Mouse (Mus musculus) G1E (cell line): ENCODE measurements around the gene Xylb. TPM values are rescaled to one million over a fixed set of nuclear protein-coding genes. Genes with fewer than 3 reads are reported as not detected.
A peak's percentile ranks its signal among the peaks of the same experiment; 100 is the strongest.
"Not testable (repeated sequence)": the region's sequence is repeated elsewhere in the genome, so short reads cannot be mapped to it uniquely, and the experiment has no call there.

ENCODE experiments used
- ATAC-seq: 2 replicates; pipeline ENCODE4 v1.8.0; 2016; ENCODE audit warnings: mild to moderate bottlenecking; ENCODE audit not compliant: insufficient number of reproducible peaks, poor library complexity, low FRiP score, severe bottlenecking; ENCODE audit errors: extremely low read depth
- DNase-seq: peaks from one replicate; pipeline ENCODE4 v3.0.0; 2012; ENCODE audit warnings: low spot score
- H3K27me3 ChIP-seq: 2 replicates; pipeline ENCODE4 v1.6.1; 2012; ENCODE audit warnings: mild to moderate bottlenecking, low read length, inconsistent platforms; ENCODE audit not compliant: insufficient read depth
- H3K36me3 ChIP-seq: replicated peaks from 2 replicates; pipeline ENCODE3; 2012; ENCODE audit warnings: mild to moderate bottlenecking, inconsistent platforms
- H3K4me1 ChIP-seq: 2 replicates; pipeline ENCODE4 v1.6.1; 2012; ENCODE audit warnings: low read depth, low read length, inconsistent platforms, mixed read lengths; ENCODE audit not compliant: insufficient read depth
- H3K4me3 ChIP-seq: 2 replicates; pipeline ENCODE4 v1.5.1; 2012; ENCODE audit warnings: low read depth, mild to moderate bottlenecking, inconsistent platforms, low read length, moderate library complexity, mixed read lengths
- H3K9me3 ChIP-seq: replicated peaks from 2 replicates; pipeline ENCODE4 v1.6.1; 2012; ENCODE audit warnings: inconsistent platforms
- CTCF ChIP-seq: IDR thresholded peaks from 2 replicates; pipeline ENCODE4 v1.5.1; 2012; ENCODE audit warnings: low read depth, low read length, inconsistent platforms, mixed read lengths
- GATA1 ChIP-seq: IDR thresholded peaks from 2 replicates; pipeline ENCODE4 v1.6.1; 2012; ENCODE audit warnings: borderline replicate concordance, low read length, inconsistent platforms, mixed read lengths
- GATA2 ChIP-seq: IDR thresholded peaks from 2 replicates; pipeline ENCODE4 v1.6.1; 2012; ENCODE audit warnings: low read depth, low read length, inconsistent platforms, borderline replicate concordance
- POLR2AphosphoS5 ChIP-seq: IDR thresholded peaks from 2 replicates; pipeline ENCODE4 v1.6.1; 2012; ENCODE audit warnings: low read depth, low read length, inconsistent platforms; ENCODE audit not compliant: insufficient replicate concordance
- TAL1 ChIP-seq: conservative IDR thresholded peaks from 2 replicates; pipeline ENCODE4 v1.6.1; 2012; ENCODE audit warnings: low read depth, low read length, inconsistent platforms, mixed read lengths
- polyA plus RNA-seq: library from polyadenylated mRNA; stranded (reverse); fragments of >175 nt; gene quantifications from 2 replicates; pipeline ENCODE4 v1.2.3, GENCODE M21; 2012
- total RNA-seq, 2 experiments: library from RNA; stranded (forward) in 1 of 2; stranded (reverse) in 1 of 2; fragments of 200-1000 nt in 1 of 2; fragments of >200 nt in 1 of 2; fragmentation: Nextera tagmentation in 1 of 2; gene quantifications; 2 replicates each; pipeline ENCODE4 v1.2.3; 2014 to 2017

Gene Xylb
- total and polyA plus RNA-seq, 3 experiments = 7.7 to 23.7 (median 10.3) TPM

GRCm38 (mm10) chr9:119352060-119352459 is 5.1 kb upstream of the Xylb start:
- ATAC-seq = peak; percentile 78
- H3K4me1 ChIP-seq = peaks cover 4% of the 10 kb centered on the region
- DNase-seq = peak; percentile 58
- H3K27me3 ChIP-seq = no peaks in the 10 kb centered on the region
- H3K36me3 ChIP-seq = peaks cover 39% of the 10 kb centered on the region
- no peak overlapping the region for H3K4me3 ChIP-seq
- no peaks in the 10 kb centered on the region for H3K9me3 ChIP-seq
- TF ChIP-seq CTCF (peak; percentile 60), GATA2 (no peak)

DNA sequence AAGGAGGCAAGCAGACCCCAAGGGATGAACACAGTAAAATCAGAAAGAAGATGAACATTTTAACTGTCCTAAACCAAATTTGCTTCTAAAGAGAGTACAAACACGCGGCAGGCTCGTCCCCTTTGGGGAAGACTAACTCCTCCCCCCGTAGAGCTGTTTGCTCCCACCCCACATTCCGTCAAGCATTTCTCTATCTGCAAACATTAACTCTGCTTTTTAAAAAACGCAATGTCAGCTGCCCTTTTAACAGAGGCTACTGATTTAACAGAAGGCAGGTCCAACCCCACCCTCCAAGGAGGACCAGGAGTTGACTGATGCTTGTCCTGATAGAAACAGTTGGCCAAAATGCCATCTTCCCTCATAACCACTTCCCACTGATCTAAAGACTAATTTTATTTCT is 3.3 kb upstream of the Xylb start:
- H3K27me3 ChIP-seq = no peaks in the 10 kb centered on the region
- no peak for ATAC-seq
- H3K9me3 ChIP-seq = no peaks in the 10 kb centered on the region
- no peak for DNase-seq
- peaks cover 22% of the 10 kb centered on the region for H3K36me3 ChIP-seq
- peaks cover 17% of the 10 kb centered on the region for H3K4me1 ChIP-seq
- H3K4me3 ChIP-seq = no peak overlapping the region
- TF ChIP-seq GATA1 = no peak
- TF ChIP-seq POLR2AphosphoS5 = no peak
- TF ChIP-seq CTCF = no peak
- TF ChIP-seq TAL1 = no peak
- TF ChIP-seq GATA2 = no peak

- Histone ChIP-seq H3K9me3 (no peaks in the 10 kb centered on the region), H3K4me1 (peaks cover 17% of the 10 kb centered on the region), H3K4me3 (no peak overlapping the region), H3K36me3 (peaks cover 29% of the 10 kb centered on the region), H3K27me3 (no peaks in the 10 kb centered on the region)
- TF ChIP-seq GATA1 = no peak
- ATAC-seq = no peak
- no peak for DNase-seq
Measured at GRCm38 (mm10) chr9:119355943-119356342, 1.2 kb upstream of the Xylb start.

- H3K27me3 ChIP-seq = no peaks in the 10 kb centered on the region
- H3K36me3 ChIP-seq = peaks cover 39% of the 10 kb centered on the region
- H3K4me3 ChIP-seq = peak overlapping the region; percentile 84
- DNase-seq (no peak), ATAC-seq (no peak)
- no peaks in the 10 kb centered on the region for H3K9me3 ChIP-seq
- TF ChIP-seq GATA1 (no peak), TAL1 (no peak), CTCF (no peak), POLR2AphosphoS5 (no peak), GATA2 (no peak)
- peaks cover 17% of the 10 kb centered on the region for H3K4me1 ChIP-seq
Measured at GRCm38 (mm10) chr9:119358058-119358429, 863 bp downstream of the Xylb start.

DNA sequence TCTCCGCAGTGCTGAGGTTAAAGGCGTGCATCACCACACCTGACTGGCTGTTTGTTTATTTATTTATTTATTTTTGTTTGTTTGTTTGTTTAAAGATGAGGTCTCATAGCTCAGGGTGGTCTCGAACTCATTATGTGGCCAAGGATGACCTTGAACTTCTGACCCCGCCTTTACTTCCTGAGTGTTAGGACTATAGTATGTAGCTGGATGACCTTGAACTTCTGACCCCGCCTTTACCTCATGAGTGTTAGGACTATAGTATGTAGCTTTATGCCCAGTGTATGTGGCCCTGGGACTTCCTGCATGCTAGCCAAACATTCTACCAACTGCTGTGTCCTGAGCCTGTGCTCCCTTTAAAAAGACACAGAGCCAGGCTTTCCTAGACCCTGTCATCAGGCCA is 4.2 kb downstream of the Xylb start:
- no peak for TF ChIP-seq TAL1
- no peak for TF ChIP-seq GATA1
- TF ChIP-seq POLR2AphosphoS5 = no peak
- no peak for TF ChIP-seq CTCF
- peaks cover 14% of the 10 kb centered on the region for H3K4me1 ChIP-seq
- no peak overlapping the region for H3K4me3 ChIP-seq
- no peak for ATAC-seq
- H3K9me3 ChIP-seq = no peaks in the 10 kb centered on the region
- DNase-seq = no peak
- no peaks in the 10 kb centered on the region for H3K27me3 ChIP-seq
- peaks cover 69% of the 10 kb centered on the region for H3K36me3 ChIP-seq

DNA sequence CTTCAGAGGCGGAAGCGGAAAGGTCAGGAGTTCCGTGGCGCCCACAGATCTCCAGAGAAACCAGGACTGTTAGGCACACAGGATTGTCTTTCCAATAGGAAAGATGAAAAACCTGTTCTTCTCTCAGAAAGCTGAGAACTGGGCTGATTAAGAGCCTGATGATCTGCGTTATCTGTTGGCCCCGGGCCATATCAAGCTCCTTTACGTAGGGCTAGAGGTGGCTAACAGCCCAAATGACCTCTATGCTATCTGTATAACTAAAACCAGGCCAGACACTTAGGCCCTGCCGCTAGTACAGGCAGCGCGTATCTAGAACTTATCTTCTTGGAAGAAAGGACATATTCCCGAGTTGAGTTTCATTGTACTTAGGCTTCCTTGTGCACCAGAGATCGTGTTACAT is 6.0 kb downstream of the Xylb start:
- TF ChIP-seq POLR2AphosphoS5 = no peak
- no peak for TF ChIP-seq TAL1
- TF ChIP-seq CTCF = no peak
- TF ChIP-seq GATA2 = no peak
- no peak for TF ChIP-seq GATA1
- Histone ChIP-seq H3K9me3 (no peaks in the 10 kb centered on the region), H3K4me1 (peaks cover 2% of the 10 kb centered on the region)

DNA sequence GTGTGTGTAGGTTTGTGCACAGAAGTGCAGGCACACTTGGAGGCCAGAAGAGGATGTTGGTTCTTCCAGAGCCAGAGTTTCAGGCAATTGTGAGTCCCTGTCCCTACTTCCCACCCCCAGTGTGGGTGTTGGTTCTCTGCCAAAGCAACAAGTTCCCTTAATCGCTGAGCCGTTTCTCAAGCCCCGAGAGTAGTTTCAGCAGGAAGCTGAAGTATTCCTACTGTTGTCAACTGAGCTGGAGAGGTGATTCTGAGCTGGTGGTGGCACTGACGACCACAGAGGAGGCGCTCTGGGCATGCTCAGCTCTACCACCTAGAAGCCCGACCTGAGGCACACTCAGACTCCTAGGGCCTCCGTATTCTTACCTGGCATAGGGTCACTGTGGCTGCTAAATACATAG is 8.1 kb downstream of the Xylb start, which contains the start of gene Slc22a14:
Gene Slc22a14, minus strand, starts transcription at position 270 of the 400 bp plus-strand sequence.
- DNase-seq (no peak), ATAC-seq (no peak)
- H3K4me1 ChIP-seq = no peaks in the 10 kb centered on the region
- no peaks in the 10 kb centered on the region for H3K27me3 ChIP-seq
- TF ChIP-seq GATA1 (no peak), GATA2 (no peak), TAL1 (no peak)
- H3K4me3 ChIP-seq = no peak within 1 kb of the TSS
- H3K9me3 ChIP-seq = no peaks in the 10 kb centered on the region
- peaks cover 95% of the 10 kb centered on the region for H3K36me3 ChIP-seq

More for the DNA sequence above, 6.0 kb downstream of the Xylb start:
- Histone ChIP-seq H3K36me3 (peaks cover 87% of the 10 kb centered on the region), H3K27me3 (no peaks in the 10 kb centered on the region), H3K4me3 (no peak overlapping the region)
- ATAC-seq = no peak
- no peak for DNase-seq

DNA sequence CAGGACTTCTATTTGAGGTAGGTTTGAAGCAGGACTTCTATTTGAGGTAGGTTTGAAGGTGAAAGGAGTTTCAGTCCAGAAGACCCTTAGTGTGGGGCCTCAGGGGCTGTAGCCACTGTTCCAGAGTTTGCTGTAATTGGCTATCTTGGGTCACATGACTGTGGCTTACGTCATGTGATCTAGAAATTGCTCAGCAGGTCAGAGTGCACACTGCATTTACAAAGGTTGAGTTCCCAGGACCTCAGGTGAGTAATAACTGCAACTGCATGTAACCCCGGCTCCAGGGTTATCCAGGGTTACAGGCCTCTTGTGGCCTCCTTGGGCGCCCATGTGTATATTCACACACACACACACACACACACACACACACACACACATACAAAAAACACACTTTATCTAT is 11.2 kb downstream of the Xylb start:
- H3K9me3 ChIP-seq = no peaks in the 10 kb centered on the region
- no peaks in the 10 kb centered on the region for H3K4me1 ChIP-seq
- peaks cover 89% of the 10 kb centered on the region for H3K36me3 ChIP-seq
- DNase-seq (no peak), ATAC-seq (no peak)
- H3K4me3 ChIP-seq = no peak overlapping the region
- TF ChIP-seq CTCF = no peak
- no peak for TF ChIP-seq GATA2
- no peak for TF ChIP-seq TAL1
- no peak for TF ChIP-seq POLR2AphosphoS5
- no peak for TF ChIP-seq GATA1
- no peaks in the 10 kb centered on the region for H3K27me3 ChIP-seq

DNA sequence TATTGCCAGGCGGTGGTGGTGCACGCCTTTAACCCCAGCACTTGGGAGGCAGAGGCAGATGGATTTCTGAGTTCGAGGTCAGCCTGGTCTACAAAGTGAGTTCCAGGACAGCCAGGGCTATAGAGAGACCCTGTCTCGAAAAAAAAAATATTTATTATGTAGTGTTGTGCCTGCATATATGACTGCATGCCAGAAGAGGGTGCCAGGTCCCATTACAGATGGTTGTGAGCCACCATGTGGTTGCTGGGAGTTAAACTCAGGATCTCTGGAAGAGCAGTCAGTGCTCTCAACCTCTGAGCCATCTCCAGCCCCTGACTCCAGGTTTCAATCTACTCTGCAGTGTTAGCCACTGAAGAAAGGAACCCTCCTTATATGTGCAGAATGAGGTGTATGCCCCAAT is 13.6 kb downstream of the Xylb start:
- H3K9me3 ChIP-seq, DNase-seq: not testable (repeated sequence)
- H3K36me3 ChIP-seq = peaks cover 88% of the 10 kb centered on the region

More for the DNA sequence above, 13.6 kb downstream of the Xylb start:
- not testable (repeated sequence) for H3K27me3 ChIP-seq, ATAC-seq, H3K4me3 ChIP-seq, H3K4me1 ChIP-seq
